Mouse (Mus musculus): ENCODE data around the gene Calm1. TPM values are rescaled to one million over a fixed set of nuclear protein-coding genes. Genes with fewer than 3 reads are reported as not detected.

Gene Calm1
- polyA plus RNA-seq (2021; fragmentation: Nextera tagmentation) = 7,083 and 11,982 TPM in 2 replicates
- long read RNA-seq, experiment 1, full-length matches to known transcripts = 4,078 of 5,096 reads
- long read RNA-seq, experiment 1, partial matches to known transcripts = 86 of 5,096 reads
- long read RNA-seq, experiment 1, other reads (novel, unspliced or antisense) = 932 of 5,096 reads
- long read RNA-seq, experiment 2, full-length matches to known transcripts = 8,611 of 10,706 reads
- long read RNA-seq, experiment 2, partial matches to known transcripts = 989 of 10,706 reads
- long read RNA-seq, experiment 2, other reads (novel, unspliced or antisense) = 1,106 of 10,706 reads

DNA sequence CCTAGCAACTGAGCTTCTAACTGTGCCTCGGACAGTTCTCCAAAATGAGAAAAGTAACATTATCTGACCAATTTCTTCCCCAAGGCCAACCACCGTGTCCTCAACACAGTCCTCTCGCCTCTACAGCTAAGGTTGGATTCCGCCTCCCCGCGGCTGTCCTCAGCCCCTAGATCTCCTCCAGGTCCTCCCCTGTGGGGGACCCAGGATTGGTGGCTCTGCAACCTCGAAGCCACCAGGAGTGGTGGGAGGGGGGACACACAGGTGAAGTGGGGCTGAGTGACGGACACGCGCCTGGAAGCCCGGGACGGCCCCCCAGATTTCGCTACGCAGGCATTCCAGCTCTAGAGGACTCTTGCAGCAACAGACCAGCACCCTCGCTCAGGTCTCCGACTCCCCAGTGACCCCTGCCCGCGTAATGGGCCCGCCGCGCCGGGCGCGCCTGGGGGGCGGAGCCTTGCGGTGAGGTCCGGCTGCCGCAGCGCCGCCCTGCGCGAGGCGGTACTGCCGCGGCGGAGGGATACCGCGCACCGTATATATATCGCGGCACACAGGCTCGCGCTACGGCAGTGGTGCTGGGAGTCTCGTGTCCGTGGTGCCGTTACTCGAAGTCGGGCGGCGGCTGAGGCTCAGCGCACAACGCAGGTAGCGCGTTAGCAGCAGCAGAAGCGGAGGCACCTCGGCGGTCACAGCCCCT is at the start of gene Calm1:
Calm1 (plus strand) TSS at position 469 of the 694 bp plus-strand sequence.

DNA sequence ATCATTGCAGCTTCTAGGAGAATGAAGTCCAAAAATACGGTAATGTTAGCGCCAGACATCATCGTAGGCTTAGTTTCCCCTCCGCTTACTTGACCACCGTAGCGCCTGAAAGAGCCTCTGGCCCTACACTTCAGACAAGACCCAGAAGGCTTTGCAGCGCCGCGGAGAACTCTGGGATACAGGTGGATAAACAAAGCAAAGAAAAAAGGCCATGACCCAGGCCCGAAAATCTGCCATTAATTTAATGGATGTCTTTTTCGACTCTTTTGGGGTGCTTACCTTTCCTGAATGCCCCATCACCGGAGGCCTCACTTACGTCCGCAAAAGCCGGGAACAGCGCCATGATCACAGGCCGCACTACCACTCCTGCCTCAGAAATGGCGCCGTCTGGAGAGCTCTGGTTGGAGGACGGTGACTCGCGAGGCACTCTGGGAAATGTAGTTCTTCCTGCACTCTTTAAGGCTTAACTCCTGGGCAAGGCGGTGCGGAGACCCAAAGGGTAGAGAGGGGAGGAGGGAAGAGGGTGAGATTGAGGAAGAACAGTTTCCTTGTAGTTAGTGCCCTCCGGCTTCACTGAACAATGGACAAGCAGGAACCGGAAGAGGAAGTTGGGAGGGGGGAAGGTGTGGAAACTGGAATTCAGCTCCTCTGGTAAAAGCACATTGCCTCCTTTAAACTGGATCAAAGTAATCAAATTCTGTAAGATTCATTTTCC is 39.8 kb upstream of the Calm1 start, which contains the start of gene Nrde2:
Nrde2 (minus strand) TSS at position 393 of the 715 bp plus-strand sequence.

Other genes starting within 250 kb of the Calm1 start
- gene Kcnk13, start 234.9 kb upstream of the Calm1 start, polyA plus RNA-seq (2021; fragmentation: Nextera tagmentation) = 5.6 and 8.7 TPM in 2 replicates
- gene Psmc1, start 89.3 kb upstream of the Calm1 start, polyA plus RNA-seq (2021; fragmentation: Nextera tagmentation) = 202 and 209 TPM in 2 replicates
- gene Nrde2, start 39.8 kb upstream of the Calm1 start, polyA plus RNA-seq (2021; fragmentation: Nextera tagmentation) = 5.6 and 7.9 TPM in 2 replicates